Mouse (Mus musculus) cerebellum, postnatal 4 days (tissue): Measurements from ENCODE around the gene Bcorl1.

Source experiments
- DNase-seq, 2 experiments: peaks; one replicate each; pipeline ENCODE4 v3.0.0; 2022; ENCODE audit warnings: low spot score in 2 of 2, mixed read lengths in 1 of 2

The Bcorl1 gene

GRCm38 (mm10) chrX:48441954-48442353, 100.8 kb downstream of the Bcorl1 start:
- no peak for DNase-seq

GRCm38 (mm10) chrX:48444677-48445076, 103.5 kb downstream of the Bcorl1 start:
- DNase-seq, result no peak

- no peak for DNase-seq
Observed at GRCm38 (mm10) chrX:48449646-48450045, 108.5 kb downstream of the Bcorl1 start.

GRCm38 (mm10) chrX:48452231-48452890, 111.2 kb downstream of the Bcorl1 start:
- DNase-seq, result no peak

- no peak for DNase-seq
Observed at GRCm38 (mm10) chrX:48452931-48453673, 111.9 kb downstream of the Bcorl1 start.

GRCm38 (mm10) chrX:48453736-48454494, 112.8 kb downstream of the Bcorl1 start:
- DNase-seq, result no peak

GRCm38 (mm10) chrX:48454495-48454878, 113.3 kb downstream of the Bcorl1 start:
- DNase-seq, result no peak

GRCm38 (mm10) chrX:48455018-48455417, 113.9 kb downstream of the Bcorl1 start:
- no peak for DNase-seq

- DNase-seq, result no peak
Observed at GRCm38 (mm10) chrX:48456956-48457355, 115.8 kb downstream of the Bcorl1 start.
